Mouse (Mus musculus): ENCODE results near the gene Cdk14.

- TF ChIP-seq ZNF384 (IDR thresholded peaks at IDR 0.05; ENCODE audit: low read depth, low read length) = no peak
- TF ChIP-seq CHD2 (IDR thresholded peaks at IDR 0.05; ENCODE audit: low read depth, low read length) = no peak
- TF ChIP-seq HCFC1 (IDR thresholded peaks at IDR 0.05; ENCODE audit: borderline replicate concordance, insufficient read depth, low read length) = no peak
- no peak for TF ChIP-seq MAFK (IDR thresholded peaks at IDR 0.05; ENCODE audit: insufficient read depth, low read depth, low read length)
Measured at GRCm38 (mm10) chr5:4878934-4879333, 541.2 kb downstream of the Cdk14 start.

Measured in ES-E14 (cell line).